10 mouse cellular contexts compared by ENCODE assay signal in genomic region chr11:53429182-53429581, GRCm38 (mm10). TPM values are rescaled to one million over a fixed set of nuclear protein-coding genes. Genes with fewer than 3 reads are reported as not detected.
DNase-seq lines count a peak whose midpoint lies in the region; ATAC-seq and TF ChIP-seq lines count a peak whose summit lies in the region.
"Had no signal": no experiment of that assay in that cellular context is flagged by ENCODE, and none has a peak within 500 bp of the region (broad histone marks: within the 10 kb centered on the region; RNA-seq: fewer than 3 reads in every experiment).

No protein-coding gene starts in this region.

- no peak for ATAC-seq in heart, embryonic 15.5 days (replicated peaks; ENCODE audit: insufficient number of reproducible peaks, insufficient read depth, low FRiP score, low read depth)
- ATAC-seq in forebrain, embryonic 12.5 days (ENCODE audit: low FRiP score): no peak
- ATAC-seq in liver, embryonic 14.5 days (ENCODE audit: insufficient read depth): no peak
- ATAC-seq in lung, postnatal 0 days: no peak

- peak overlapping the region; percentile 73 for H3K4me3 ChIP-seq in heart, embryonic 15.5 days
- H3K4me3 ChIP-seq in E14TG2a.4 (replicated peaks; ENCODE audit: low read length): peak overlapping the region; percentile 99
- H3K4me3 ChIP-seq in forebrain, embryonic 12.5 days (replicated peaks): 0 out of 2 replicates have a peak overlapping the region, but pooled peaks have one; percentile 96
- peak overlapping the region; percentile 47 to 86; a peak in 3 of 4 replicates for H3K4me3 ChIP-seq in liver, embryonic 14.5 days (ENCODE audit: insufficient read depth in 1 of 2, low read depth in 2 of 2, low read length in 2 of 2)
- no peak overlapping the region for H3K4me3 ChIP-seq in lung, postnatal 0 days (ENCODE audit: low read depth, low read length)

- TF ChIP-seq CTCF in E14TG2a.4 (conservative IDR thresholded peaks at IDR 0.05; ENCODE audit: low read length): no peak
- 0 out of 2 replicates have a peak, but pooled peaks have one; percentile 4 for TF ChIP-seq CTCF in liver, embryonic 14.5 days (IDR thresholded peaks at IDR 0.05; ENCODE audit: low read depth)
- no peak for TF ChIP-seq CTCF in lung, postnatal 0 days (IDR thresholded peaks at IDR 0.05)

- 0 out of 2 replicates have a peak overlapping the region, but pooled peaks have one; percentile 24 for H3K9ac ChIP-seq in heart, embryonic 15.5 days
- no peak overlapping the region for H3K9ac ChIP-seq in forebrain, embryonic 12.5 days
- no peak overlapping the region for H3K9ac ChIP-seq in liver, embryonic 14.5 days (replicated peaks)
- H3K9ac ChIP-seq in lung, postnatal 0 days (replicated peaks; ENCODE audit: low read depth): no peak overlapping the region

- no peaks in the 10 kb centered on the region for H3K9me3 ChIP-seq in heart, embryonic 15.5 days (replicated peaks)
- H3K9me3 ChIP-seq in E14TG2a.4 (ENCODE audit: low read length): no peaks in the 10 kb centered on the region
- no peaks in the 10 kb centered on the region for H3K9me3 ChIP-seq in forebrain, embryonic 12.5 days
- no peaks in the 10 kb centered on the region for H3K9me3 ChIP-seq in liver, embryonic 14.5 days (ENCODE audit: control insufficient read depth, low read length)
- H3K9me3 ChIP-seq in lung, postnatal 0 days (ENCODE audit: low read length): no peaks in the 10 kb centered on the region

- H3K27me3 ChIP-seq in heart, embryonic 15.5 days: no peaks in the 10 kb centered on the region
- H3K27me3 ChIP-seq in E14TG2a.4 (ENCODE audit: insufficient read depth, low read length): no peaks in the 10 kb centered on the region
- H3K27me3 ChIP-seq in forebrain, embryonic 12.5 days: 0 out of 2 replicates have a peak, but pooled peaks cover 4% of the 10 kb centered on the region
- no peaks in the 10 kb centered on the region for H3K27me3 ChIP-seq in liver, embryonic 14.5 days (ENCODE audit: control insufficient read depth, insufficient read depth, low read length)
- no peaks in the 10 kb centered on the region for H3K27me3 ChIP-seq in lung, postnatal 0 days (replicated peaks; ENCODE audit: insufficient read depth, low read length)

- H3K36me3 ChIP-seq in heart, embryonic 15.5 days: peaks cover 15% of the 10 kb centered on the region
- peaks cover 50% of the 10 kb centered on the region for H3K36me3 ChIP-seq in E14TG2a.4 (ENCODE audit: insufficient read depth, low read length)
- peaks cover 19% of the 10 kb centered on the region for H3K36me3 ChIP-seq in forebrain, embryonic 12.5 days (replicated peaks)
- peaks cover 12% of the 10 kb centered on the region for H3K36me3 ChIP-seq in liver, embryonic 14.5 days (replicated peaks; ENCODE audit: control insufficient read depth, insufficient read depth, low read depth)
- no peaks in the 10 kb centered on the region for H3K36me3 ChIP-seq in lung, postnatal 0 days (ENCODE audit: insufficient read depth, low read length)

- H3K4me2 ChIP-seq in heart, embryonic 15.5 days: peak overlapping the region; percentile 70
- H3K4me2 ChIP-seq in forebrain, embryonic 12.5 days: no peak overlapping the region
- H3K4me2 ChIP-seq in liver, embryonic 14.5 days (ENCODE audit: low read depth): peak overlapping the region; percentile 94
- no peak overlapping the region for H3K4me2 ChIP-seq in lung, postnatal 0 days (replicated peaks; ENCODE audit: low read depth, low read length)

- H3K4me1 ChIP-seq in heart, embryonic 15.5 days (replicated peaks): peaks cover 27% of the 10 kb centered on the region
- peaks cover 48% of the 10 kb centered on the region for H3K4me1 ChIP-seq in E14TG2a.4 (replicated peaks; ENCODE audit: low read depth, low read length)
- peaks cover 18% of the 10 kb centered on the region for H3K4me1 ChIP-seq in forebrain, embryonic 12.5 days
- H3K4me1 ChIP-seq in liver, embryonic 14.5 days (replicated peaks; ENCODE audit: control insufficient read depth in 2 of 2, insufficient read depth in 2 of 2, low read length in 1 of 2): peaks cover 24 to 39% of the 10 kb centered on the region in 2 experiments
- H3K4me1 ChIP-seq in lung, postnatal 0 days (ENCODE audit: insufficient read depth, low read depth, low read length): 0 out of 2 replicates have a peak, but pooled peaks cover 4% of the 10 kb centered on the region

- no peak overlapping the region for H3K27ac ChIP-seq in heart, embryonic 15.5 days
- H3K27ac ChIP-seq in forebrain, embryonic 12.5 days: no peak overlapping the region
- no peak overlapping the region for H3K27ac ChIP-seq in liver, embryonic 14.5 days
- H3K27ac ChIP-seq in lung, postnatal 0 days (ENCODE audit: low read length): no peak overlapping the region

- DNase-seq in heart, adult 8-10 months (ENCODE audit: low spot score): no peak
- DNase-seq in liver, embryonic 14.5 days (ENCODE audit: low read depth in 3 of 3, low spot score in 3 of 3): no peak
- DNase-seq in frontal cortex, postnatal 14 days (ENCODE audit: low spot score in 2 of 2): no peak
- DNase-seq in lung, postnatal 0 days (ENCODE audit: low spot score): no peak
- DNase-seq in right cerebral cortex, postnatal 10 days (ENCODE audit: low spot score in 2 of 2): no peak
- DNase-seq: cerebellum, postnatal 25 days; kidney, postnatal 25 days had no signal

- TF ChIP-seq EP300 in liver, embryonic 14.5 days (IDR thresholded peaks at IDR 0.05; ENCODE audit: low read depth): no peak
- TF ChIP-seq EP300 in lung, postnatal 0 days (IDR thresholded peaks at IDR 0.05): no peak

RNA-seq across cellular contexts. Expression of gene Uqcrq, which starts 1.4 kb away (rescaled TPM):
- 1,038 and 1,358 TPM in 2 replicates for polyA plus RNA-seq in heart, embryonic 15.5 days (2015; fragmentation: Nextera tagmentation; extraction: Ambion mirVana)
- total RNA-seq in heart, adult 8-10 months (2022): 1,000 to 10,000 TPM; 2,591 to 2,839 (median 2,740) TPM
- 538 and 578 TPM in 2 replicates for polyA plus RNA-seq in forebrain, embryonic 12.5 days (2016; fragmentation: Nextera tagmentation; extraction: Ambion mirVana)
- 117 and 237 TPM in 2 replicates for polyA plus RNA-seq in liver, embryonic 14.5 days (2012; rRNA removed)
- polyA plus RNA-seq in liver, embryonic 14.5 days (2014; fragmentation: Nextera tagmentation; extraction: Ambion mirVana): 631 and 677 TPM in 2 replicates
- polyA plus RNA-seq in lung, postnatal 0 days (2015; fragmentation: Nextera tagmentation; extraction: Ambion mirVana): 442 and 520 TPM in 2 replicates

RNA-seq across cellular contexts. Expression of gene Gdf9, which starts 1.6 kb away (rescaled TPM):
- 1.4 TPM in 2 replicates for polyA plus RNA-seq in heart, embryonic 15.5 days (2015; fragmentation: Nextera tagmentation; extraction: Ambion mirVana)
- total RNA-seq in heart, adult 8-10 months (2022): under 1 TPM; 0.14 to 0.44 (median 0.29) TPM
- polyA plus RNA-seq in forebrain, embryonic 12.5 days (2016; fragmentation: Nextera tagmentation; extraction: Ambion mirVana): 2.0 and 2.8 TPM in 2 replicates
- 0.12 and 0.24 TPM in 2 replicates for polyA plus RNA-seq in liver, embryonic 14.5 days (2012; rRNA removed)
- polyA plus RNA-seq in liver, embryonic 14.5 days (2014; fragmentation: Nextera tagmentation; extraction: Ambion mirVana): 0.25 and 0.41 TPM in 2 replicates
- polyA plus RNA-seq in lung, postnatal 0 days (2015; fragmentation: Nextera tagmentation; extraction: Ambion mirVana): 0.84 and 1.3 TPM in 2 replicates

RNA-seq across cellular contexts. Expression of gene Leap2, which starts 6.2 kb away (rescaled TPM):
- polyA plus RNA-seq in heart, embryonic 15.5 days (2015; fragmentation: Nextera tagmentation; extraction: Ambion mirVana): 0.34 TPM in 1 of 2 replicates, not detected in the other
- total RNA-seq in heart, adult 8-10 months (2022): not detected
- polyA plus RNA-seq in forebrain, embryonic 12.5 days (2016; fragmentation: Nextera tagmentation; extraction: Ambion mirVana): 0.70 TPM in 1 of 2 replicates, not detected in the other
- polyA plus RNA-seq in liver, embryonic 14.5 days (2012; rRNA removed): 11.6 and 16.3 TPM in 2 replicates
- polyA plus RNA-seq in liver, embryonic 14.5 days (2014; fragmentation: Nextera tagmentation; extraction: Ambion mirVana): 40.7 and 42.7 TPM in 2 replicates
- polyA plus RNA-seq in lung, postnatal 0 days (2015; fragmentation: Nextera tagmentation; extraction: Ambion mirVana): 0.38 TPM in 1 of 2 replicates, not detected in the other

RNA-seq across cellular contexts. Expression of gene Gm10447, which starts 27.7 kb away (rescaled TPM):
- polyA plus RNA-seq in heart, embryonic 15.5 days (2015; fragmentation: Nextera tagmentation; extraction: Ambion mirVana): 0.16 TPM in 1 of 2 replicates, not detected in the other
- not detected for total RNA-seq in heart, adult 8-10 months (2022)
- polyA plus RNA-seq in forebrain, embryonic 12.5 days (2016; fragmentation: Nextera tagmentation; extraction: Ambion mirVana): 0.13 and 0.14 TPM in 2 replicates
- polyA plus RNA-seq in liver, embryonic 14.5 days (2012; rRNA removed): 0.15 and 0.19 TPM in 2 replicates
- not detected in 2 replicates for polyA plus RNA-seq in liver, embryonic 14.5 days (2014; fragmentation: Nextera tagmentation; extraction: Ambion mirVana)
- 0.10 TPM in 1 of 2 replicates, not detected in the other for polyA plus RNA-seq in lung, postnatal 0 days (2015; fragmentation: Nextera tagmentation; extraction: Ambion mirVana)

RNA-seq across cellular contexts. Expression of gene Shroom1, which starts 27.8 kb away (rescaled TPM):
- polyA plus RNA-seq in heart, embryonic 15.5 days (2015; fragmentation: Nextera tagmentation; extraction: Ambion mirVana): 2.5 and 2.6 TPM in 2 replicates
- total RNA-seq in heart, adult 8-10 months (2022): under 1 TPM; 0.57 to 0.82 (median 0.73) TPM
- polyA plus RNA-seq in forebrain, embryonic 12.5 days (2016; fragmentation: Nextera tagmentation; extraction: Ambion mirVana): 1.8 and 2.0 TPM in 2 replicates
- 1.5 and 1.7 TPM in 2 replicates for polyA plus RNA-seq in liver, embryonic 14.5 days (2012; rRNA removed)
- polyA plus RNA-seq in liver, embryonic 14.5 days (2014; fragmentation: Nextera tagmentation; extraction: Ambion mirVana): 1.6 and 1.7 TPM in 2 replicates
- 0.88 and 1.0 TPM in 2 replicates for polyA plus RNA-seq in lung, postnatal 0 days (2015; fragmentation: Nextera tagmentation; extraction: Ambion mirVana)

Comparison
In these comparisons a context has a peak if more than half of its experiments do, and no peak if none do; other contexts are left out.
1. H3K4me2 ChIP-seq: peak in heart, embryonic 15.5 days (single experiment) and liver, embryonic 14.5 days (single experiment); none in forebrain, embryonic 12.5 days (single experiment) and lung, postnatal 0 days (single experiment).